Mouse (Mus musculus) gonadal fat pad, adult 2 months (tissue): ENCODE measurements around the gene Samd4b. TPM values are rescaled to one million over a fixed set of nuclear protein-coding genes. Genes with fewer than 3 reads are reported as not detected.
"Not testable (repeated sequence)": the region's sequence is repeated elsewhere in the genome, so short reads cannot be mapped to it uniquely, and the experiment has no call there.

Experiments used
- DNase-seq: peaks from one replicate; pipeline ENCODE4 v3.0.0-alpha.2; 2012; ENCODE audit warnings: low read depth
- polyA plus RNA-seq: library from polyadenylated mRNA; depleted of rRNA; stranded (reverse); fragments of >200 nt; gene quantifications from 2 replicates; pipeline ENCODE4 v1.2.3, GENCODE M21; 2012

Gene Samd4b
- polyA plus RNA-seq, 1 experiment: 72.6 TPM

- DNase-seq: no peak
These were observed 36.0 kb downstream of the Samd4b start for GRCm38 (mm10) chr7:28561967-28562366.

- no peak for DNase-seq
These were observed 37.1 kb downstream of the Samd4b start for GRCm38 (mm10) chr7:28560856-28561255.

- DNase-seq: no peak
These were observed 39.5 kb downstream of the Samd4b start for GRCm38 (mm10) chr7:28558486-28558885.

GRCm38 (mm10) chr7:28557708-28558107 is 40.2 kb downstream of the Samd4b start:
- no peak for DNase-seq

- DNase-seq: no peak
These were observed 40.9 kb downstream of the Samd4b start for GRCm38 (mm10) chr7:28557069-28557468.

GRCm38 (mm10) chr7:28555939-28556535 is 41.9 kb downstream of the Samd4b start:
- no peak for DNase-seq

- no peak for DNase-seq
These were observed 44.9 kb downstream of the Samd4b start for GRCm38 (mm10) chr7:28553076-28553475.

- no peak for DNase-seq
These were observed 50.3 kb downstream of the Samd4b start for GRCm38 (mm10) chr7:28547628-28548027.

- no peak for DNase-seq
These were observed 50.8 kb downstream of the Samd4b start, which contains the start of gene Nccrp1 for GRCm38 (mm10) chr7:28547154-28547553. TSS of gene Nccrp1 (minus strand) at chr7:28547254.

- DNase-seq: no peak
These were observed 51.3 kb downstream of the Samd4b start for GRCm38 (mm10) chr7:28546649-28547048.

GRCm38 (mm10) chr7:28545891-28546210 is 52.1 kb downstream of the Samd4b start:
- DNase-seq: no peak

GRCm38 (mm10) chr7:28545048-28545890 is 52.7 kb downstream of the Samd4b start:
- no peak for DNase-seq

- DNase-seq: no peak
These were observed 53.8 kb downstream of the Samd4b start for GRCm38 (mm10) chr7:28544051-28544601.

- no peak for DNase-seq
These were observed 57.4 kb downstream of the Samd4b start, which contains the start of gene Sycn for GRCm38 (mm10) chr7:28540526-28540925. TSS of gene Sycn (plus strand) at chr7:28540885.

GRCm38 (mm10) chr7:28538886-28539285 is 59.1 kb downstream of the Samd4b start:
- not testable (repeated sequence) for DNase-seq

GRCm38 (mm10) chr7:28532005-28532404 is 65.9 kb downstream of the Samd4b start:
- no peak for DNase-seq

GRCm38 (mm10) chr7:28527922-28528719 is 69.8 kb downstream of the Samd4b start:
- DNase-seq: no peak

GRCm38 (mm10) chr7:28522536-28522935 is 75.4 kb downstream of the Samd4b start, which contains the start of gene Ifnl3:
TSS of gene Ifnl3 (plus strand) at chr7:28522836.
- DNase-seq: not testable (repeated sequence)

GRCm38 (mm10) chr7:28511441-28511840 is 86.5 kb downstream of the Samd4b start:
- no peak for DNase-seq

- not testable (repeated sequence) for DNase-seq
These were observed 87.5 kb downstream of the Samd4b start, which contains the start of gene Ifnl2 for GRCm38 (mm10) chr7:28510405-28510974. TSS of gene Ifnl2 (minus strand) at chr7:28510455.

GRCm38 (mm10) chr7:28509121-28509520 is 88.8 kb downstream of the Samd4b start:
- not testable (repeated sequence) for DNase-seq
